Mouse (Mus musculus): ENCODE results near the gene Prl3d1.
"Not testable (repeated sequence)": the region's sequence is repeated elsewhere in the genome, so short reads cannot be mapped to it uniquely, and the experiment has no call there.

Gene Prl3d1

DNA sequence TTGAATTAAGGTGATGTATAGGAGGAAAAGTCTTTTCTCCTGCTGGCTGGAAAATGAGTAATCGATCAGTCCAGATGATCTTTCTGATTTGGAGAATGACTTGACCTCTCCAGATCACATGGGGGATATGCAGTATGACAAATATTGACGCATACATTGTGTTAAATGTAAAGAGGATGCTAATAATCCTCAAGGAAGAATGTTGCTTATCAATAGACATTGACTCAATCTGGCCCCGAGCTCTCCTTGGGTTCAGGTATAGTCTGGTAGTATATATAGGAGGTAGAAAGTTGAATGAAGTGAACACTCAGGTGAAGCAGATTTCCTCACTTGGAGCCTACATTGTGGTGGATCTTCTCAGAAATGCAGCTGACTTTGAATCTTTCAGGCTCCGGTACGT lies at the start of gene Prl3d1:
Prl3d1 (plus strand) TSS at position 301 of the 400 bp plus-strand sequence.
- not testable (repeated sequence) for DNase-seq (ENCODE audit: low spot score in 2 of 2)

DNA sequence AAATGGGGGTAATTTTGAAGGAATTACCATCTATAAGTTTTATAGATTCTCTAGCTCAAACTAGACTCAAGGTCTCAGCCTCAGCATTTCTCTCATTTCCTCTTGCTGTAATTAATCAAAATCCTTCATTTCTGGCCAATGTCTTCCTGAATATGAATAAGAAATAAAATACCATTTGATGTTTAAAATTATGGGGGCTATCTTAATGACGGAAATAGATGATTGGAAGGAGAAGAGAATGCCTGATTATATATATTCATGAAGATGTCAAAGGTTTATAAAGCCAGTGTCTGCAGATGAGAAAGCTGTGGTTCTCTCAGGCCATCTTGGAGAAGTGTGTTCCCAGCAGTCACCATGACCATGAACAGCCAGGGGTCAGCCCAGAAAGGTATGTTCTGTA lies 36.7 kb upstream of the Prl3d1 start, which contains the start of gene Prl:
Prl (plus strand) TSS at position 301 of the 400 bp plus-strand sequence.
- DNase-seq (ENCODE audit: low spot score in 2 of 2), result no peak

DNA sequence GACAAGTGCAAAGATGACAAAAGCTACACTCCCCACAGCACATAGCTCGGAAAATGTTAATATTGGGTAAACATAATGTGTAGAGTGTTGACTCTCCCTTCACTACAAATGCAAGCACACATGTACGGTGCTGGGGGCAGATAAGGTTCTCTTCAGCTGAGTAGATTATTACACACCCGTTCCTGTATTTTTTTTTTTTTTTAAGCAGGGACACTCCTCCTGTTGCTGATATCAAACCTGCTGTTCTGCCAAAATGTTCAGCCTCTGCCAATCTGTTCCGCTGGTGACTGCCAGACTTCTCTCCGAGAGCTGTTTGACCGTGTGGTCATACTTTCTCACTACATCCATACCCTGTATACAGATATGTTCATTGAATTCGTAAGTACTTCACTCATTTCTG lies 34.8 kb upstream of the Prl3d1 start:
- DNase-seq (ENCODE audit: low spot score in 2 of 2), result no peak

DNA sequence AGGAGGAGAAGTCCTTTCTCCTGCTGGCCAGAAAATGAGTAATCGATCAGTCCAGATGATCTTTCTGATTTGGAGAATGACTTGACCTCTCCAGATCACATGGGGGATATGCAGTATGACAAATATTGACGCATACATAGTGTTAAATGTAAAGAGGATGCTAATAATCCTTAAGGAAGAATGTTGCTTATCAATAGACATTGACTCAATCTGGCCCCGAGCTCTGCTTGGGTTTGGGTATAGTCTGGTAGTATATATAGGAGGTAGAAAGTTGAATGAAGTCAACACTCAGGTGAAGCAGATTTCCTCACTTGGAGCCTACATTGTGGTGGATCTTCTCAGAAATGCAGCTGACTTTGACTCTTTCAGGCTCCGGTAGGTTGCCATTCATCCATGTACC lies 27.4 kb downstream of the Prl3d1 start, which contains the start of gene Prl3d2:
Prl3d2 (plus strand) TSS at position 301 of the 400 bp plus-strand sequence.
- not testable (repeated sequence) for DNase-seq (ENCODE audit: low spot score in 2 of 2)

DNA sequence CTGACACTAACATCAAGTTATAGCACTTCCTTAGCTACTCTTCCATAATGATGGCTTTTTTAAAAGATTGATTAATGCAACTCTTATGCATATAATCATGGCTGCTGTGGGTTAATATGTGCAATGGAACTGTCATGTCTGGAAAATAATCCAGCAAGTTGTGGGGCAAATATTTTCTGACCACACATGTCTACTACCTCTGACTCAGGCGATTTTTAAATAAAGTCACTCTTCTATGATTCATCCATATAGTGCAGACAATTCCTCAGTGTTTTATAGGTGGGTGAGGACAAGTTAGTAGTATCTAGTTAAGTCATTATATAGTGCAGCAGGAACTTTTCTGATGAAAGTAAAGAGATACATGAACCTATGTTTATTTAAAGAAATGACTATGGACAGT lies 54.3 kb downstream of the Prl3d1 start:
- DNase-seq (ENCODE audit: low spot score in 2 of 2), result no peak

All from spleen, postnatal 4 days (tissue).